Mouse (Mus musculus): ENCODE data around the gene Mettl6.
A peak's percentile ranks its signal among the peaks of the same experiment; 100 is the strongest.

The Mettl6 gene

GRCm38 (mm10) chr14:31432424-31432823 is 62.4 kb downstream of the Mettl6 start:
- no peak for DNase-seq (ENCODE audit: low spot score in 2 of 2)

- DNase-seq (ENCODE audit: low spot score in 2 of 2) = no peak
These were observed 63.0 kb downstream of the Mettl6 start for GRCm38 (mm10) chr14:31431789-31432330.

GRCm38 (mm10) chr14:31429004-31429395 is 65.8 kb downstream of the Mettl6 start:
- no peak for DNase-seq (ENCODE audit: low spot score in 2 of 2)

DNA sequence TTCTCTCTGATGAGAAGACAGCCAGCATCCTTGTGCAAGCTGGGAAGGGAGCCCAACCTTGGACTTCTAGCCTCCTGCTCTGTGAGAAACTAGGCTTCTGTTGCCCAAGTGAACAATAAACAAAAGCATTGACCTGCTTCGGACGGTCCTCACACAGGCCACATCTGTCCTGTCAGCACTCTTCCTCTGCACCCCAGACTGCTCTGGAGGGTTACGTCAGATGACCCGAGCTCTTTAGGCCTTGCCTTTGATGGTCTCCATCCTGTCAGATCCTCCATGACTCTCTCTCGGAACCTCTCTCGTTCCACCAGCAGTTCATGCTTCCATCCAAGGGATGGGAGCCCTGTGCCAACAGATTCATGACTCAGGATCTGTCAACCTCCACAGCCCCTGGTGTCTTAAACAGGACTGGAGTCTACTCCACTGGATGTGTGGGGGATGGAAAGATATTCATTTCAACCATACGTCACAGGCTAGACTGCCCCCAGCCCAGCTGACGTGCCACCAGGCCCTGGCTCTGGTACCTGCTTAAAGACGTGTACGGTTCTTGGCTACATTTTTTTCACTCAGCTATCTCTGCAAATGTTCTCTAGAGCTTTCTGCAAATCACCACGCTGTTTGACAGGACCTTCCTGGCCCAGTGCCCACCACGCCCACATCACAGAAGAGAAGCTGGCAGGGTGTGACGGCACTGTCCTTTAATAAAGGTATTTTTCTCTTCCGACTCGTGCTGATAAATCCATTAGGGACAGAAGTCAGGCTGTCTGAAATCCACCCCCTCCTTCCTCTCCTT is 66.4 kb downstream of the Mettl6 start:
- peak; percentile 88 to 90 for DNase-seq (ENCODE audit: low spot score in 2 of 2)
